Mouse (Mus musculus): Measurements from ENCODE around the gene Snrpf. TPM values are rescaled to one million over a fixed set of nuclear protein-coding genes. Genes with fewer than 3 reads are reported as not detected.
"Not testable (repeated sequence)": the region's sequence is repeated elsewhere in the genome, so short reads cannot be mapped to it uniquely, and the experiment has no call there.

Gene Snrpf
- total RNA-seq, 2 experiments from 2014 or later, result 16.1 to 16.9 TPM

DNA sequence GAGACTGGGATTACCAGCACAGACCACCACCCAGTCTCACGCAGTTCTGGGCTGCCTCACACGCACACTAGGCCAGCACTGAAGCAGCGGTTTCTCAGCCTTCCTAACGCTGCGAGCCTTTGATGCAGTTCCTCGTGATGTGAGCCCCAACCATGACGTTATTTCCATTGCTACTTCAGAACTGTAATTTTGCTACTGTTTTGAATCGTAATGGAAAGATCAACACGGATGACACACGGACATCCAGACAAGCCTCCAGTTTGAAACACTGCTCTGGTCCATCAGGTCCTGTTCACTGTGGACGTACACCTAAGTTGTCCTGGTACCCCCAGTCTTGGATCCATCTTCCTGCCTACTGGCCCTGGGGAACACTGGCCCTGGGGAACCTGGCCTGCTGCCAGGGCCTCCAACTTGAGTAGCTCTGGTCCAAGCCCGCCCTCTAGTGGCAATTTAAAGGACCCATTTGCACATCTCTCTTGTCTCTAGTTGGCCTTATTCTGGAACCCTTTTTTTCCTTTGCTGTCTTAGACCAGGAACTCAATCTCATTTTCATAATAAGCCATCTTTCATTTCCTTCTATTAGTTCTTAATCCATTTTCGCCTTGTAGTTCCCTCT is 12.1 kb downstream of the Snrpf start:
- DNase-seq (ENCODE audit: low spot score in 2 of 2), result peak; percentile 50 to 71

GRCm38 (mm10) chr10:93575960-93576359 is 13.5 kb downstream of the Snrpf start:
- DNase-seq (ENCODE audit: low spot score in 2 of 2), result no peak

- no peak for DNase-seq (ENCODE audit: low spot score in 2 of 2)
Measured at GRCm38 (mm10) chr10:93574966-93575365, 14.5 kb downstream of the Snrpf start.

DNA sequence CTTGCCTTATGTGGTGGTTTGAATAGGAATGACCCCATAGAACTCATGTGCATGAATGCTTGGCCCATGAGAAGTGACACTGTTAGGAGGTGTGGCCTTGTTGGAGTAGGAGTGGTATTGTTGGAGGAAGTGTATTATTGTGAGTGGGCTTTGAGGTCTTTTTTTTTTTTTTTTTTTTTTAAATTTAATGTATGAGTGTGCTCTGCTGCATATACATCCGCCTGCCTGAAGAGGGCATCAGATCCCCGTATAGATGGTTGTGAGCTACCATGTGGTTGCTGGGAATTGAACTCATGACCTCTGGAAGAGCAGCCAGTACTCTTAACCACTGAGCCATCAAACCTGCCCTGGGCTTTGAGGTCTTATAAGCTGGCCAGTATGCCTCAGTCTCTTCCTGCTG is 17.3 kb downstream of the Snrpf start:
- DNase-seq (ENCODE audit: low spot score in 2 of 2), result no peak

GRCm38 (mm10) chr10:93568671-93569070 is 20.8 kb downstream of the Snrpf start:
- DNase-seq (ENCODE audit: low spot score in 2 of 2), result no peak

GRCm38 (mm10) chr10:93567841-93568566 is 21.5 kb downstream of the Snrpf start:
- DNase-seq (ENCODE audit: low spot score in 2 of 2), result no peak

DNA sequence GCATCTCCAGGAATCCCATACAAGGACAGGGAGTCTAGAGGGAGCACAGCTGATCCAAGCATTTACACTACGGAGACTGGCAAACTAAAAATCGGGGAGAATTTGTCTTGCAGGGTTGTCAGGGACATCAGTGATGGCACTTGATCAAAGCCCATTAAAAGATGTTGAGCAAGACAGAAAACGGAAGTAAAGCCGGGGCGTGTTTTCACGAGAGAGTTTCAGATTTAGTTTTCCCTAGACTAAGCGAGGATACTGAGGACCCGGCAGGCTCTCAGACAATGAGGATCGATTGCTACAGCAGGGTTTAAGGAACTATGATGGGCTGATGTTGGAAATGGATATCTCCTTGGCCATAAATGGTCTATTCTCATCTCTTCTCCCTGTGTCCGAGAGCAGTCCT is 22.4 kb downstream of the Snrpf start:
- no peak for DNase-seq (ENCODE audit: low spot score in 2 of 2)

DNA sequence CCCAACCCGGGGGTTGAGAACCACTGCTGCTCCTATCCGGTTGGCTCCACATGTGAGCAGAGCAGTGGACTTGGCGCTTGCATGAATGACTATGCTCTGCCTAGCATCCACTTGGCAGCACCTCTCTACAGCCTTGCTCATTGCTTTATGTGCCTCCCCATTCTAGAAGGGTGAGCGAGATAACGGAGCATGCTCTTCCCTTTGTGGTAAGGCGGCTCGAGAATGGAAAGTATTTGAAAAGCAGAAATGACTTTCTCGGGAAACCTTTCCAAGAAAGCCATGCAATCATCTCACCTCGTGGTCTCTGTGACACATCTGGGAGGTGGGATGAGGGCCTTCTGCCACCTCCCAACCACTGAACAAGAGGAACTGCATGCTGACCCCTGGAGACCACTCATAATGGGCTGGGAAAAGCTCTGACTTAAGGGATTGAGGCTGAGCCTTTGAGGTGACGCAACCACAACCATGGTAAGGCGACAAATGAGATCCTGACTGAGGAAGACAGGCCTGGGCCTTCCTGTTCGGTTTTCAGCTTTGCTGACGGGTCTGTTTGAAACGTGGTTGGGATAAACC is 24.9 kb downstream of the Snrpf start:
- no peak for DNase-seq (ENCODE audit: low spot score in 2 of 2)

DNA sequence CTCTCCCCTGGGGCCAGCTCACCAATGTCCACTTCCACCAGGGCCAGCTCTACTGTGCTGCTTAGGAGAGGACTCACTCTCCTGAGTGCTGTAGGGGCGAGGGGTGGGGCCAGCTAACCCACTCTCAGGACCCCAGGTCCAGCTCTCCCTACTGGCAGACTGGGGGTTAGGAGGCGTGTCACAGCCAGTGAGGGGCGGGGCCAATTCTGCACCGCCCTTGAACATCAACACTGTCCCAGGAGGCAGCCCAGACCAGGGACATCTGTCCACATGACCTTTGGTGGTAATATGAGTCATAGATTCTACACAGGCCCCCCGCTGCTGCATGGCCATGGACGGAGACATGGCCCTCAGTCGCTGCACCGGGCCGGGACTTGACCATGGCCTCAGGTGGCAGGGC is 29.7 kb downstream of the Snrpf start:
- no peak for DNase-seq (ENCODE audit: low spot score in 2 of 2)

GRCm38 (mm10) chr10:93557971-93558370 is 31.5 kb downstream of the Snrpf start:
- not testable (repeated sequence) for DNase-seq (ENCODE audit: low spot score in 2 of 2)

- DNase-seq (ENCODE audit: low spot score in 2 of 2), result no peak
Measured at GRCm38 (mm10) chr10:93552596-93552995, 36.9 kb downstream of the Snrpf start.

DNA sequence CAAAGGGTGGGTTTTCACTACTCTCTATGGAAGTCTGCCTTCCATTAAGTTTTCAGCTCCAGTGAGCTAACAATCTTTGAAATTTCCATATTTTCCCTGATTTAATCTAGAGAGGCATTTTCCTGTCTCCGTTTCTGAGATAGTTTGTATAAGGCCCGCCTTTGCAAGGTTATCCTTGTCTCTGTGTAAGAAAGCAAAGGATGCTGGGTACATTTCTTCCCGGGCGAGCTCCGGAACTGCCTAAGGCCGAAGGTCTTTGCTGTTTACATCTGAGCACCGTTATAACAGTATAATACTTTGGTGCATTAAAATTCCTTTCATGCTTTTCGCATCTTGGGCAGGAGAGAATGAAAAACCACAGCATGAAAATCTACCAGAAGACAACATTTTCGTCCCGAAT is 39.7 kb downstream of the Snrpf start:
- DNase-seq (ENCODE audit: low spot score in 2 of 2), result no peak

- peak; percentile 40 to 72 for DNase-seq (ENCODE audit: low spot score in 2 of 2)
Measured at GRCm38 (mm10) chr10:93548991-93549390, 40.5 kb downstream of the Snrpf start.

GRCm38 (mm10) chr10:93547741-93548270 is 41.7 kb downstream of the Snrpf start:
- no peak for DNase-seq (ENCODE audit: low spot score in 2 of 2)

- DNase-seq (ENCODE audit: low spot score in 2 of 2), result no peak
Measured at GRCm38 (mm10) chr10:93544172-93544571, 45.3 kb downstream of the Snrpf start.

DNA sequence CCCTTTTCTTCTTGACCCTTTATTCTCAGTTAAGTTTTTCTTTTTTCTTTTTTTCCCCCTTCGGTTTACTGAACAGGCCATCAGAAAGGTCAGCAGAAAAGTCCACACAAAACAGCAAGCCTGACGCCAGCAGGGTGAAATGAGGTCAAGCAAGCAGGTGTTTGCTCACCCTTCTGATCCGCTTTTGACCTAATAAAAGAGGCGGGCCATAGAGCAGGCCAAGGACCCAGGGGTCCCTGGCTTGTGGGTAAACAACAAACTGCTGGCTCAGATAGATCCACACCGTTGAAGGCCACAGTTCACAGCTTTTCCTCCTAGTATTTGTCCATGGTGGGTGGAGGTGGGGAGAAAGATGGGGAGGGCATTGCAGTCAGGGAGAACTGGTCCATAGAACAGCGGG is 46.3 kb downstream of the Snrpf start:
- no peak for DNase-seq (ENCODE audit: low spot score in 2 of 2)

GRCm38 (mm10) chr10:93542356-93542755 is 47.1 kb downstream of the Snrpf start:
- no peak for DNase-seq (ENCODE audit: low spot score in 2 of 2)

DNA sequence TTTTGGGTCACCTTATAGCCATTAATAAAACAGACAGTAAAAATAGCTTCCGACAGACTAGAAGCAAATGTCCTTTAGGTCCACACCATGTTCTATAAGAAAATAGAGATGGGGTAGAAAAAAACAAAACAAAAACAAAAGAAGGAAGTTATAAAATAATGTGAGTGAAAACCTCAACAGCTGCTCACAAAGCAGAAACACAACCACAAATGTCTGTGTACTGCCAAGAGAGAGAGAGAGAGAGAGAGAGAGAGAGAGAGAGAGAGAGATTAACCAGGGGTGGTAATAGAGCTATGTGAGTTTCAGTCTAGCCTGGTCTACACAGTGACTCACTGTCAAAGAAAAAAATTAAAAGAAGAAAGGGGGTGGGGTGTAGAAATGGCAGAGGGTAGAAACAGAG is 47.9 kb downstream of the Snrpf start:
- no peak for DNase-seq (ENCODE audit: low spot score in 2 of 2)

DNA sequence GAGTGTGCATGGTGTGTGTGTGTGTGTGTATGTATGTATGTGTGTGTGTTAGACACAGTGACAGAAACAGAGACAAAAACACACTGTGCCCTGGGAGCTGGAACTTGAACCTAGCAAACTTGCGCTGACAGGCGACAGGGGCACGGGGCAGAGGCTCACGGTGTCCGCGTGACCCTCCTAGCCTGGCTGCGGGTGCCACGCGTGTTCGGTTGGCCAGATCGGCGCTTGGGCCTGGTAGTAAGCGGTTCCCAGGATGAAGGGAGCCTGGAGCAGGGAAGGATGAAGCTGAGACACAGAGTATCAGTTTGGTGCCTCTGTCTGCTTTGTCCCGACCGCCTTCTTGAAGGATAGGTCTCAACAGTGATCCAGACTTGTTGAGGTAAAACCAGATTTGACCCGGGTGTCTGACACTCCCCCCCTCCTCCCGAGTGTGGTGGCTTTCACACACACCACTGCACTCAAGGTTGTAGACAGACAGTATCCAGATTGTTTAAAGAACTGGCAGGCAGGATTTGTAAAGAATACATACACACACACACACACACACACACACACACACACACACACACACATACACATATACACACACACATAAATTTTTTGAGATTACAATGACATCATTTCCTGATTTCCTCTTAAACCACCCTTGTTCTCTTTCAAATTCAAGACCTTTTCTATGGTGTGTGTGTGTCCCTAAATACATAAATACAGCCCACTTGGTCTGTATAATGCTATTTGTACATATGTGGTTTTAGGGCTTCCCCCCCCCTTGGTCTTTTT is 48.9 kb downstream of the Snrpf start, which contains the start of gene Ccdc38:
Ccdc38 (plus strand) TSS at position 202 of the 780 bp plus-strand sequence.
- no peak for DNase-seq (ENCODE audit: low spot score in 2 of 2)

DNA sequence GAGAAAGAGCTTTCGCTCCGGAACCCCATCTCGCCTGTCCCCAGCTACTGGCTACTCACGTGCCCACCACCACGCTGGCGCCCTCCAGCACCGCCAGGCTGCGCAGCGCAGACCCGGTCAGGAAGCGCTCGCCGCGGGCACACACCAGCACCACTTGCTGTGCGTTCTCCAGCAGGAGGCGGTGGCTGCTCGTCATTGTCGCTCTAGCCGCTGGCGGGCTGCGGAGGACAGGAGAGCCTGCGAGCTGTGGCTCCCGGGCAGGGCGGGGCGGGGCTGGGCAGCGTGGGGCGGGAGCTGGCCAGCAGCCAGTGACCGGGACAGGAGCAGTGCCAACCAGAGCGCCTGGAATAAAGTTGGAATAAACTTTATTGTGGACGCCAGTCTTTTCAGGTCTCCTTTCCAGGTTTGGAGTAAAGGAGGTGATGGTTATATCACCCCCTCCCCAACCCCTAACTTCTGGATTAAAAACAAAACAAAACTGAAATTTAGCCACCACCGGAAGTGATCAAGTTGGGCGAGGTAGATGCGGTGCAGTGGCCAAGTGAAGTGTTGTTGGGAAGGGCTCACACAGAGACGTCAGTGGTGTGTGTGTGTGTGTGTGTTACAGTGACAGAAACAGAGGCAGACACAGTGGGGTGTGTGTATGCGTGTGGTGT is 49.6 kb downstream of the Snrpf start, which contains the start of gene Amdhd1:
Amdhd1 (minus strand) TSS at position 259 of the 656 bp plus-strand sequence.
- peak; percentile 65 to 84 for DNase-seq (ENCODE audit: low spot score in 2 of 2)

GRCm38 (mm10) chr10:93538818-93539217 is 50.7 kb downstream of the Snrpf start:
- no peak for DNase-seq (ENCODE audit: low spot score in 2 of 2)
